In genomic region chr10:62863563-62863962, GRCm38 (mm10) we compare ENCODE assay signal across 7 mouse cellular contexts. TPM values are rescaled to one million over a fixed set of nuclear protein-coding genes. Genes with fewer than 3 reads are reported as not detected.
DNase-seq lines count a peak whose midpoint lies in the region; ATAC-seq and TF ChIP-seq lines count a peak whose summit lies in the region.

No protein-coding gene starts in this region.

- H3K36me3 ChIP-seq in kidney, postnatal 0 days (ENCODE audit: insufficient read depth, low read length): 0 out of 2 replicates have a peak, but pooled peaks cover 4% of the 10 kb centered on the region
- H3K36me3 ChIP-seq in forebrain, embryonic 12.5 days (replicated peaks): peaks cover 17% of the 10 kb centered on the region
- H3K36me3 ChIP-seq in limb, embryonic 12.5 days: peaks cover 20% of the 10 kb centered on the region
- H3K36me3 ChIP-seq in splenic B cell, adult 2 months (ENCODE audit: control insufficient read depth, insufficient read depth, low read length, poor library complexity, severe bottlenecking): no peaks in the 10 kb centered on the region

- H3K4me3 ChIP-seq in kidney, postnatal 0 days (replicated peaks; ENCODE audit: low read depth, low read length): no peak overlapping the region
- peak overlapping the region; percentile 25 for H3K4me3 ChIP-seq in forebrain, embryonic 12.5 days (replicated peaks)
- H3K4me3 ChIP-seq in limb, embryonic 12.5 days (replicated peaks): peak overlapping the region; percentile 19

- no peak for TF ChIP-seq CTCF in kidney, postnatal 0 days (IDR thresholded peaks at IDR 0.05; ENCODE audit: low read depth)

- 0 out of 2 replicates have a peak overlapping the region, but pooled peaks have one; percentile 28 for H3K9ac ChIP-seq in kidney, postnatal 0 days (ENCODE audit: low read depth, low read length)
- peak overlapping the region; percentile 33; the same call in 1 of the 2 replicates for H3K9ac ChIP-seq in forebrain, embryonic 12.5 days
- no peak overlapping the region for H3K9ac ChIP-seq in limb, embryonic 12.5 days (replicated peaks)

- peak overlapping the region; percentile 80 for H3K4me2 ChIP-seq in kidney, postnatal 0 days (ENCODE audit: low read length)
- H3K4me2 ChIP-seq in forebrain, embryonic 12.5 days: peak overlapping the region; percentile 74
- peak overlapping the region; percentile 81 for H3K4me2 ChIP-seq in limb, embryonic 12.5 days

- no peaks in the 10 kb centered on the region for H3K9me3 ChIP-seq in kidney, postnatal 0 days (replicated peaks; ENCODE audit: low read length)
- H3K9me3 ChIP-seq in forebrain, embryonic 12.5 days: 0 out of 2 replicates have a peak, but pooled peaks cover 3% of the 10 kb centered on the region
- H3K9me3 ChIP-seq in limb, embryonic 12.5 days: peaks cover 5% of the 10 kb centered on the region

- WGBS in kidney, postnatal 0 days: 59% methylated on average over 3 of the region's 3 CpGs
- WGBS in forebrain, embryonic 12.5 days: 75% methylated on average over 3 of the region's 3 CpGs
- 67% methylated on average over 3 of the region's 3 CpGs for WGBS in limb, embryonic 12.5 days

- H3K4me1 ChIP-seq in kidney, postnatal 0 days (replicated peaks; ENCODE audit: insufficient read depth, low read length): peaks cover 8% of the 10 kb centered on the region; the same call in 1 of the 2 replicates
- peaks cover 29% of the 10 kb centered on the region for H3K4me1 ChIP-seq in forebrain, embryonic 12.5 days
- H3K4me1 ChIP-seq in limb, embryonic 12.5 days (replicated peaks): peaks cover 28% of the 10 kb centered on the region

- no peak for DNase-seq in kidney, postnatal 0 days (ENCODE audit: low spot score)
- no peak for DNase-seq in kidney, adult 18-20 months
- DNase-seq in splenic B cell, adult 2 months (ENCODE audit: low read depth, low spot score): peak; percentile 8
- no peak for DNase-seq in yolk sac, embryonic 10.5 days (ENCODE audit: low spot score)
- DNase-seq in adrenal gland, postnatal 36 days: no peak

- H3K27ac ChIP-seq in kidney, postnatal 0 days: no peak overlapping the region
- peak overlapping the region; percentile 39; the same call in 1 of the 2 replicates for H3K27ac ChIP-seq in forebrain, embryonic 12.5 days
- H3K27ac ChIP-seq in limb, embryonic 12.5 days: peak overlapping the region; percentile 19; the same call in 1 of the 2 replicates

- no peak for ATAC-seq in kidney, postnatal 0 days (replicated peaks; ENCODE audit: low FRiP score, low read depth)
- no peak for ATAC-seq in forebrain, embryonic 12.5 days (ENCODE audit: low FRiP score)
- ATAC-seq in limb, embryonic 12.5 days (ENCODE audit: insufficient number of reproducible peaks, insufficient read depth, low FRiP score, low TSS enrichment, low read depth): no peak

- H3K27me3 ChIP-seq in kidney, postnatal 0 days (ENCODE audit: insufficient read depth, low read length): no peaks in the 10 kb centered on the region
- H3K27me3 ChIP-seq in forebrain, embryonic 12.5 days: no peaks in the 10 kb centered on the region
- H3K27me3 ChIP-seq in limb, embryonic 12.5 days: no peaks in the 10 kb centered on the region
- H3K27me3 ChIP-seq in splenic B cell, adult 2 months (ENCODE audit: control insufficient read depth, insufficient read depth, low read length, poor library complexity, severe bottlenecking): no peaks in the 10 kb centered on the region

RNA-seq across cellular contexts. Expression of gene Tet1, which starts 45.2 kb away (rescaled TPM):
- polyA plus RNA-seq in kidney, postnatal 0 days (2015; fragmentation: Nextera tagmentation; extraction: Ambion mirVana): 17.3 and 18.0 TPM in 2 replicates
- polyA plus RNA-seq in forebrain, embryonic 12.5 days (2016; fragmentation: Nextera tagmentation; extraction: Ambion mirVana): 36.5 and 39.2 TPM in 2 replicates
- polyA plus RNA-seq in limb, embryonic 12.5 days (2016; fragmentation: Nextera tagmentation; extraction: Ambion mirVana): 28.7 and 39.6 TPM in 2 replicates
- total RNA-seq in adrenal gland, postnatal 36 days (2021): 1 to 10 TPM; 2.1 to 4.7 TPM

RNA-seq across cellular contexts. Expression of gene Slc25a16, which starts 56.9 kb away (rescaled TPM):
- 27.3 and 27.6 TPM in 2 replicates for polyA plus RNA-seq in kidney, postnatal 0 days (2015; fragmentation: Nextera tagmentation; extraction: Ambion mirVana)
- 13.0 and 13.1 TPM in 2 replicates for polyA plus RNA-seq in forebrain, embryonic 12.5 days (2016; fragmentation: Nextera tagmentation; extraction: Ambion mirVana)
- polyA plus RNA-seq in limb, embryonic 12.5 days (2016; fragmentation: Nextera tagmentation; extraction: Ambion mirVana): 10.9 and 11.5 TPM in 2 replicates
- 10 to 100 TPM; 33.5 to 49.0 TPM for total RNA-seq in adrenal gland, postnatal 36 days (2021)
